Mouse (Mus musculus) cerebellum, adult 2 months (tissue): ENCODE measurements at regions not wholly inside any gene's neighbourhood (a gene's known extent, or its start where the extent isn't known, plus 50 kb on each side); places are given as distances from the start of the nearest gene placed in this dataset.

Source experiments
- CTCF ChIP-seq: fragments of 200-500 bp; IDR thresholded peaks from 2 replicates; pipeline ENCODE4 v1.5.1; 2011; ENCODE audit warnings: low read depth, mild to moderate bottlenecking, control low read depth, low read length, moderate library complexity, borderline replicate concordance; ENCODE audit not compliant: insufficient read depth
- POLR2A ChIP-seq: fragments of 200-500 bp; IDR thresholded peaks from 2 replicates; pipeline ENCODE4 v1.6.1; 2011; ENCODE audit warnings: low read length, control low read depth, borderline replicate concordance; ENCODE audit not compliant: insufficient read depth

- no peak for TF ChIP-seq CTCF
- no peak for TF ChIP-seq POLR2A
Observed at GRCm38 (mm10) chr15:52510137-52510536, 1374.6 kb upstream of the Gm7489 start.
